Mouse (Mus musculus) heart, embryonic 16.5 days (tissue): ENCODE data around the gene Fis1. TPM values are rescaled to one million over a fixed set of nuclear protein-coding genes. Genes with fewer than 3 reads are reported as not detected.

Source experiments
- ATAC-seq: fragments of 200-750 bp; cut with Nextera tagmentation; replicated peaks from 2 replicates; pipeline ENCODE4 v1.8.0; 2017; ENCODE audit warnings: moderate number of reproducible peaks; ENCODE audit not compliant: insufficient read depth, low FRiP score; ENCODE audit errors: extremely low read depth
- H3K27ac ChIP-seq: fragments of 300-500 bp; sonication (generic); 2 replicates; pipeline ENCODE4 v1.5.1; 2014; ENCODE audit warnings: mild to moderate bottlenecking, low read length, control low read depth, moderate library complexity
- H3K27me3 ChIP-seq: fragments of 300-500 bp; sonication (generic); 2 replicates; pipeline ENCODE4 v1.6.1; 2014; ENCODE audit warnings: low read length, mixed read lengths; ENCODE audit not compliant: control insufficient read depth, insufficient read depth
- H3K36me3 ChIP-seq: fragments of 300-500 bp; sonication (generic); 2 replicates; pipeline ENCODE4 v1.6.1; 2014; ENCODE audit not compliant: control insufficient read depth, insufficient read depth
- H3K4me1 ChIP-seq: fragments of 300-500 bp; sonication (generic); 2 replicates; pipeline ENCODE4 v1.6.1; 2014; ENCODE audit warnings: low read length, mixed read lengths; ENCODE audit not compliant: control insufficient read depth, insufficient read depth
- H3K4me2 ChIP-seq: fragments of 300-500 bp; sonication (generic); 2 replicates; pipeline ENCODE4 v1.6.1; 2014; ENCODE audit warnings: low read depth, mild to moderate bottlenecking, control low read depth, low read length
- H3K4me3 ChIP-seq: fragments of 300-500 bp; sonication (generic); 2 replicates; pipeline ENCODE4 v1.5.1; 2014; ENCODE audit warnings: mild to moderate bottlenecking, control low read depth, low read length
- H3K9ac ChIP-seq: fragments of 300-500 bp; sonication (generic); 2 replicates; pipeline ENCODE4 v1.6.1; 2014; ENCODE audit warnings: low read length, control low read depth
- H3K9me3 ChIP-seq: fragments of 300-500 bp; sonication (generic); replicated peaks from 2 replicates; pipeline ENCODE4 v1.6.1; 2016; ENCODE audit warnings: low read length; ENCODE audit not compliant: control insufficient read depth
- WGBS: fragments of 180-500 bp; shearing (Covaris S2); extraction: QIAGEN DNeasy Blood & Tissue Kit; methylation state at CpG from one replicate; pipeline ENCODE4 v1.1.7; 2014; 5-methylcytosine and 5-hydroxymethylcytosine counted together
- polyA plus RNA-seq: library from polyadenylated mRNA; unstranded; fragments of >200 nt; fragmentation: Nextera tagmentation; extraction: Ambion mirVana; gene quantifications from 2 replicates; pipeline ENCODE4 v1.2.1, GENCODE M21; 2015

Gene Fis1
- polyA plus RNA-seq, 1 experiment from 2014 or later, result 214 TPM

- WGBS, result 28% methylated on average over 5 of the region's 5 CpGs
- Histone ChIP-seq H3K4me1 (peaks cover 20% of the 10 kb centered on the region), H3K9me3 (no peaks in the 10 kb centered on the region), H3K27me3 (no peaks in the 10 kb centered on the region), H3K27ac (peak overlapping the region; percentile 78), H3K36me3 (peaks cover 19% of the 10 kb centered on the region; the same call in 1 of the 2 replicates), H3K4me3 (peak overlapping the region; percentile 70), H3K4me2 (peak overlapping the region; percentile 75), H3K9ac (peak overlapping the region; percentile 77)
- ATAC-seq, result no peak; the same call in 1 of the 2 replicates
Observed at GRCm38 (mm10) chr5:136961334-136961982, 8.4 kb downstream of the Fis1 start.

GRCm38 (mm10) chr5:136961983-136962461 is 8.9 kb downstream of the Fis1 start:
- no peaks in the 10 kb centered on the region for H3K9me3 ChIP-seq
- peak; percentile 90 for ATAC-seq
- peak overlapping the region; percentile 77 for H3K9ac ChIP-seq
- H3K4me3 ChIP-seq, result peak overlapping the region; percentile 70
- peak overlapping the region; percentile 75 for H3K4me2 ChIP-seq
- H3K4me1 ChIP-seq, result peaks cover 25% of the 10 kb centered on the region
- 0% methylated on average over 20 of the region's 20 CpGs for WGBS
- no peaks in the 10 kb centered on the region for H3K27me3 ChIP-seq
- H3K27ac ChIP-seq, result peak overlapping the region; percentile 78
- H3K36me3 ChIP-seq, result peaks cover 19% of the 10 kb centered on the region; the same call in 1 of the 2 replicates

- Histone ChIP-seq H3K9ac (peak overlapping the region; percentile 77), H3K27ac (peak overlapping the region; percentile 78), H3K36me3 (peaks cover 19% of the 10 kb centered on the region; the same call in 1 of the 2 replicates), H3K4me3 (peak overlapping the region; percentile 70), H3K9me3 (no peaks in the 10 kb centered on the region), H3K4me1 (peaks cover 28% of the 10 kb centered on the region), H3K27me3 (no peaks in the 10 kb centered on the region), H3K4me2 (peak overlapping the region; percentile 75)
- ATAC-seq, result peak; percentile 60
- 2% methylated on average over 10 of the region's 10 CpGs for WGBS
Observed at GRCm38 (mm10) chr5:136962501-136962900, 9.4 kb downstream of the Fis1 start.

GRCm38 (mm10) chr5:136962966-136963540 is 10.0 kb downstream of the Fis1 start:
- peak overlapping the region; percentile 22; the same call in 1 of the 2 replicates for H3K9ac ChIP-seq
- H3K9me3 ChIP-seq, result no peaks in the 10 kb centered on the region
- H3K27ac ChIP-seq, result peak overlapping the region; percentile 19; the same call in 1 of the 2 replicates
- no peaks in the 10 kb centered on the region for H3K27me3 ChIP-seq
- H3K4me2 ChIP-seq, result peak overlapping the region; percentile 75
- H3K36me3 ChIP-seq, result peaks cover 19% of the 10 kb centered on the region; the same call in 1 of the 2 replicates
- no peak for ATAC-seq
- H3K4me3 ChIP-seq, result peak overlapping the region; percentile 70
- 72% methylated on average over 8 of the region's 8 CpGs for WGBS
- H3K4me1 ChIP-seq, result peaks cover 30% of the 10 kb centered on the region

GRCm38 (mm10) chr5:136965210-136965609 is 12.1 kb downstream of the Fis1 start:
- no peak for ATAC-seq
- H3K4me1 ChIP-seq, result peaks cover 30% of the 10 kb centered on the region
- H3K9me3 ChIP-seq, result no peaks in the 10 kb centered on the region
- H3K4me2 ChIP-seq, result no peak overlapping the region
- H3K4me3 ChIP-seq, result no peak overlapping the region
- H3K27ac ChIP-seq, result peak overlapping the region; percentile 80
- no peaks in the 10 kb centered on the region for H3K27me3 ChIP-seq
- H3K9ac ChIP-seq, result no peak overlapping the region
- peaks cover 19% of the 10 kb centered on the region; the same call in 1 of the 2 replicates for H3K36me3 ChIP-seq
- WGBS, result 63% methylated on average over 9 of the region's 9 CpGs

GRCm38 (mm10) chr5:136965686-136966085 is 12.6 kb downstream of the Fis1 start:
- H3K4me1 ChIP-seq, result peaks cover 30% of the 10 kb centered on the region
- H3K4me3 ChIP-seq, result no peak overlapping the region
- H3K4me2 ChIP-seq, result no peak overlapping the region
- H3K27ac ChIP-seq, result peak overlapping the region; percentile 80
- no peak for ATAC-seq
- WGBS, result 91% methylated on average over 7 of the region's 8 CpGs
- H3K36me3 ChIP-seq, result peaks cover 19% of the 10 kb centered on the region; the same call in 1 of the 2 replicates
- H3K9me3 ChIP-seq, result no peaks in the 10 kb centered on the region
- no peaks in the 10 kb centered on the region for H3K27me3 ChIP-seq
- H3K9ac ChIP-seq, result no peak overlapping the region

GRCm38 (mm10) chr5:136966331-136966730 is 13.3 kb downstream of the Fis1 start, which contains the start of gene Cldn15:
Gene Cldn15 (plus strand): TSS chr5:136966616.
- H3K9ac ChIP-seq, result peak within 1 kb of the TSS; percentile 10; the same call in 1 of the 2 replicates
- WGBS, result 45% methylated on average over 6 of the region's 6 CpGs
- peak within 1 kb of the TSS; percentile 9; the same call in 1 of the 2 replicates for H3K4me2 ChIP-seq
- no peak; the same call in 1 of the 2 replicates for ATAC-seq
- H3K27ac ChIP-seq, result peak within 1 kb of the TSS; percentile 80
- no peak within 1 kb of the TSS for H3K4me3 ChIP-seq
- H3K9me3 ChIP-seq, result no peaks in the 10 kb centered on the region
- peaks cover 19% of the 10 kb centered on the region; the same call in 1 of the 2 replicates for H3K36me3 ChIP-seq
- peaks cover 28% of the 10 kb centered on the region for H3K4me1 ChIP-seq
- H3K27me3 ChIP-seq, result no peaks in the 10 kb centered on the region

GRCm38 (mm10) chr5:136966861-136967455 is 13.9 kb downstream of the Fis1 start:
- WGBS, result 83% methylated on average over 4 of the region's 4 CpGs
- no peaks in the 10 kb centered on the region for H3K9me3 ChIP-seq
- H3K9ac ChIP-seq, result 0 out of 2 replicates have a peak overlapping the region, but pooled peaks have one; percentile 0
- peaks cover 27% of the 10 kb centered on the region for H3K4me1 ChIP-seq
- ATAC-seq, result no peak
- H3K36me3 ChIP-seq, result peaks cover 19% of the 10 kb centered on the region; the same call in 1 of the 2 replicates
- no peaks in the 10 kb centered on the region for H3K27me3 ChIP-seq
- no peak overlapping the region for H3K4me3 ChIP-seq
- no peak overlapping the region for H3K4me2 ChIP-seq
- H3K27ac ChIP-seq, result peak overlapping the region; percentile 80
